Mouse (Mus musculus): ENCODE measurements around the gene Srrm1.

The Srrm1 gene

DNA sequence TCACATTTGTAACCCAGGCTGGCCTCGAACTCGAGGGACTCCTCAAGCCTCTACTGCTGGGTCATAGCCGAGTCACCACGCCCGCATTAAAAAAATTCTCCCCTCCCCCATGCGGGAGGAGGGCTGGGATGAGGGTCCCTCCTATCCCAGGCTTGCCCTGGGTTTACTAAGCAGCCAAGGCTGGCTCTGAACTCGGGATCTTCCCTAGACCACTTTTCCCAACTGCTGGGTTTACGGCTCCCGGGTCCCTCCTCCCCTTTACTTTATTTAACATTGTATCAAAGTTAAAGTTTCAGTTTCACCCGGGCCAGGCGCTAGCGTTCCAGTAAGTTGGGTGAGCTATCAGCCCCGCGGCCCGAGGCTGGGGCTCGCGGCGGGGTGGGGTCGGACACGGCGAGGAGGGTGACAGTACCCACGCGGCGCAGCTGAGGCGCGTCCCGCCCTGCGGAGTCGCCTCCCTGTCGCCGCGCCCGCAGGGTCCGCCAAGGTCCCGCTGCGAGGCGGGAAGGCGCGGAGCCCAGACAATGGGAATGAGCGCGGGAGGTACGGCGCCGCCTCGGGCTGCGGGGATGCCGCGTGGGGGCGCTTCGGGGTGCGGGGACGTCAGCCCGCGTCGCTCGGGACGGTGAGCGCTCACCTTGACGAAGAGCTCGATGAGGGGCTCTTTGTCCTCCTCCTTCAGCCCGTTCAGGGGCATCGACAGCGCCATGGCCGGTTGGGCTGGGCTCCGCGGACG lies 81.1 kb downstream of the Srrm1 start:
- DNase-seq (ENCODE audit: low spot score), result peak; percentile 33

DNA sequence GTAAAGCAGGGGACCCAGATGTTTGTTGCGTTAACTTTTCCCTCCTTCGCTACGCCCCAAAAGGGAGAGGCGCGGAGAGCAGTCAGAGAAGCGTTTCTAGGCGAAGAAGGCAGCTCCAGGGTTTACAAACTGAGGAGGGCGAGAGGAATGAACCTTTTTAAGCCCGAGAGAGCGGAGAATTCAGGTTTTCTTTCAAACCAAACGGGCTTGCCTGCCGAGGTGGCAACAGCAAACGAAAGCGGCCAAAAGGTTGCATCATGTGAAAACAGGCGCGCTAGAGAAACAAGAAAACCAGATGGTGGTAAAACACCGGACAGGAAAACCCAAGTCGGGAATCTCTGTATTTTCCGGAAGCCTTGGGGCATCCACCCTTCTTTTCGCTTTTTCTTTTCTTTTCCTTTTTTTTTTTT lies 81.7 kb downstream of the Srrm1 start:
- DNase-seq (ENCODE audit: low spot score), result peak; percentile 81
